Mouse (Mus musculus) natural killer cell, adult 2 months (primary cell): Measurements from ENCODE around the gene Vav2.
A peak's percentile ranks its signal among the peaks of the same experiment; 100 is the strongest.

Source experiments
- DNase-seq, 2 experiments: peaks; one replicate each; pipeline ENCODE4 v3.0.0; 2022; ENCODE audit warnings: low spot score in 2 of 2

The Vav2 gene

GRCm38 (mm10) chr2:27426855-27427457 lies at the start of gene Vav2:
Gene Vav2 (minus strand): TSS chr2:27427033.
- DNase-seq, result peak; percentile 88 to 93

DNA sequence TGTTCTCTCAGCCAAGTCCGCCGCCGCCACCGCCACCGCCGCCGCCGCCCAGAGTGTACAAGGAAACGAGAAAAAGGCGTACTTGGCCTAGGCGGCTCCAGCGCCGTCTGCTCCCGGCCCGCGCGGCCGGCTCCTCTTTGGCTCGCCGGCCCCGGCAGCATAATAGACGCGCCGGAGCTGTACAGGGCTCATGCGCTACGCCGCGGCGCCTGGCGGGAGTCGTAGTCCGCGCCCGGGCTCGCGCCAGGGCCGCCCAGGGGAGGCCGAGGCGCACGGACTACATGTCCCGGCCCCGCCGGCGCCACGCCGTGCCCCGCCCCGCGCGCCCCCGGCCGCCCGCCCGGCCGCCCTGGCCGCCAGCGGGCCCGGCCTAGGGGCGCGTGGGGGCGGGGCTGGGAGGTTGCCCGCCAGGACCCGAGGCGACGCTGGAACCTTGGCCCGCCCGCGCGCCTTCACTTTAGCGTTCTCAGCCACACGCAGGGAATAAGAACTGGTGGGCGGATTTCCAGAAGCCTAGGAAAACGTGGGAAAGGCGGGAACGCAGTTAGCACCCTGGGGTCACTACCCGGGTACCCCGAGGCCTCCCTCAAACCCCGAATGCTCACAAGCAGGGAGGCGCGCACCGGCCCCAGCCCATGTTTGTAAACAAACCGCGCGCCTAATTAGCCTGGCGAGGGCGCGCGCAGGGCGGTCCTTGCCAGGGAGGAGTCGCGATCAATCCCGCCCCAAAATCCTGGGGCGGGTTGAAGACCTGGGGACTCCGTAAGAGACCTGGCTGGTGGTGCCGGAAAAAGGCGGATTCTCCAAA lies 48.9 kb upstream of the Vav2 start:
- DNase-seq, result peak; percentile 75 to 84

GRCm38 (mm10) chr2:27474621-27475484 lies 48.0 kb upstream of the Vav2 start:
- no peak for DNase-seq

DNA sequence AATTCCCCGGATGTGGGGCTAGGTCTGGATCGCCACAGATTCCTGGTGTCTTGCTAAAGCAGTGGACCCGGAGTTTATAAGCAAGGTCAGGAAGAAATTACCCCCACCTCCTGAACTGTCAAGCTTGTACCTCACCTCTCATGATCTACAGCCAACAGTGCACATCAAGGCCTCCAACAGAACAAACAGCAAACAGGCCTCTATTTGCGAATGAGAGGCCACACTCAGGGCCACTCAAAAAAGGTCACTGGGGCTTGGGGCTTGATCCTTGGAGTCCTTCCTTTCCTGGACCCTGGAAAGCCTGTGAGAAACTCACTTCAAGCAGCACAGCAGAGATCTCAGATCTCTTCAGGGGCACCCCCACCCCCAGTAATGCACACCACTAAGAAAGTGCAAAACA lies 47.1 kb upstream of the Vav2 start:
- DNase-seq, result no peak

DNA sequence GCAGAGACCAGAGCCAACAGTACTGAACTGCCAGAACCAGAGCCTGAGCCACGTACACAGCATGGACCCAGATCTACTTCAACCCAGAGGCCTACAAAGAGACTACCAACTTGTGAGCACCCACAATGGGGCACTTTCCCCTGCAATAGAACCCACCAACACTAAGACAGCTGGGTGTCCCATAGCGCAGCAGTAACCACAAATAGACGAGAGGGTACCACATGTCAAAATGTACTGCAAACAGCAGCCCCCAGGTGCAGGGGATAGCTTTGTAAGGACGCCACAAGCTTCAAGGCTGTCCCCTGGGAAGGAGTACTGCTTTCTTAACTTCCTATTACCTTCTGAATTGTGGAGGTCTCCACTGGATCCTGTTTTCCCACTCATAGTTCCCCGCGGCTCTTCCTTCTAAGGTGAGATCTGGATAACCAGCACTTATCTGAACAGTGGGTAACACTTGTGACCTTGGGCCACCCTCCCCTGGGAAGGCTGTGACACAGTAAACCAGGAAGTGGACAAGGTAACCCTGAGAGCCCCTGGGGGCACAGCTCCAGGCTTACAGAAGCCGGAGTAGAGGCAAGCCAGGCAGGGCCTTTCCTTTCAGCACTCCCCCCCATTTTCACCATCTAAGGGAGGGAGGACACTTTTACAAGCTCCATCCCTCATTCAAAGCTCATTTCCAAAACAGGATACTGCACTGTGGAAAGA lies 46.4 kb upstream of the Vav2 start:
- DNase-seq, result no peak

DNA sequence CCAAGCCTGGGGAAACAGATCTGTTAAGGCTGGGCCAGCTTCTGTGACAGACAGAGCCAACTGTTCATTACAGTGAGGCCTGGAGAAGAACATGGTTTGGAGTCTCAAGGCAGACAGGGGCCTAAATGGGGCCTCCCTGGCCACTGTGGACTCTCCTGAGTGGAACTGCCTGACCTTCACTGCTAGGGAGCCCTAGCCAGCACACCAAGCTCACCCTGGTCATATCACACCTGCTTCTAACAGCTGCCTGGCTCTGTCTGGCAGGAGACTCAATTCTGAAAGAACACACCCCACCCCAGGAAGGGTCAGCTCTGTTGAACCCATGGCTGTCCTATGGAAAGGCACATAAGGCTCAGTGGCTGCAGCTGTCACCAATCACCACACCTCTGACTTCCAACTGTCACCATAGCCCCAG lies 44.3 kb upstream of the Vav2 start:
- DNase-seq, result no peak

DNA sequence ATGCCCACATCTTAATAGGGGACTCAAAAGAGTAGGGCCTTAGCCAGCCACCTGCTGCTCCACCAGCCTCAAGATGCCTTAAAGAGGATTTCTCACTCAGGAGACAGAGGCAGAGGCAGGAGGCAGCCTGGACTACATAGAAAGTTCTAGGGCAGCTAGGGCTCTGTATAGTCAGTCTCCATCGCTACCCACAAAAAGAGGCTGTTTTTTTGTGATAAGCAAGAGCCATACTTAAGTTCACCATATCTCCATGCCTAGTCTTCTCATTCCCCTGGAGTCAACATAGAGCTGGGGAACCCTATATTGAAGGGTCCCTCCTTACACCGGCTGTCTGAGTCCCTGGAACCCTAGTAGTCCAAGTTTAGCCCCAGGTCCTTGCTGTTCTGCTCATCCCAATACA lies 43.7 kb upstream of the Vav2 start:
- DNase-seq, result no peak

DNA sequence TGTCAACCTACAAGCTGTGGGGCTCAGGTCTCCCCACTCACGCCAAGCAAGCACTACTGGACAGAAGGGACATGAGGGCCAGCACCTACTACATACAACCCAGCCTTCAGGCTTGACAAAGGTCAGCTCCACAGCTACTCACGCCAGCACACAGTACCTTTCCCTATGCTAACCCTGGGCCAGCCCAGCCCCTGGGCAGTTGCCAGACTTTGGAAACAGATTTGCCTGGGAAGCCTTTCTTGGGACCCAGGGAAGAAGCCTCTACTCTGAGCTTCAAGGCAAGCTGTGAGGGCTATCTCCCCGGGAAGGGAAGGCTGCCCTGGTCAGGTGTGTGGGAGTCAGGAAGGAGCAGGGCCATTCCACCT lies 43.1 kb upstream of the Vav2 start:
- DNase-seq, result no peak

GRCm38 (mm10) chr2:27469292-27469990 lies 42.6 kb upstream of the Vav2 start:
- peak in 1 of 2 experiments; percentile 24 for DNase-seq

- no peak for DNase-seq
Observed at GRCm38 (mm10) chr2:27462901-27463300, 36.1 kb upstream of the Vav2 start.

DNA sequence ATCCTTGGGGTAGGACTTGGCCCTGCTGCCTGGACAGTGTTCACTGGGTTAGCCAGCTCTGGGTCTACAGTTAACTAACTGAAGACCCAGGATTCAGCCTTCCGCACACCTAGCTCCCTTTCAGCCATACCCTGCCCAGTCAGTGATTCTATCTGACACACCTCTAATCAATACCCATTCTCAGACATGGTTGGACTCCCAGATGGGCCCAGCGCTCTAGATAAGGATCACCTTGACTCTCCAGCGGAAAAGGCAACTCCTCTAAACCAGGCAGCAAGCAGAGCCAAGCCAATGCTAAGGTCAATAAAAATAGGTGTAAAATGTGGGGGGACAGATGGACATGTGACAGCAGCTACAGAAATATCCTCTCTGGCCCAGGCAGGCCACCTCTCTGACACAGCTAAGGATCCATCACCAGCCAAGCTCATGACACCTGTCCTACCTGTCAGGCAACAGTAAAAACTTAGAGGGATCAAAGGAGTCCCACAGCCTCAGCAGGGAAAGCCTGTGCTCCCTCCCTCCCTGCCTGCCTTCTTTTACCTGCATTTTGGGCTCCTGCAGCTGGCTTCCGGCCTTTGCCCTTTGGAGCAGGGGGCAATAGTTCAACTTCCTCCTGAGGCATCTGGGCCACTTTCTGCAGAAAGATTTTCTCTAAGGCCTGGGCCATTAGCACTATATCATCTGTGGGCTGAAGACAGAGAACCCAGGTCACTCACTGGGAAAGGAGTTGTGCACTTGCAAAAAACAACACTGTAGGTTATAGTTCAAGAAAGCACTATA lies 35.2 kb upstream of the Vav2 start:
- no peak for DNase-seq

GRCm38 (mm10) chr2:27460651-27461050 lies 33.8 kb upstream of the Vav2 start:
- DNase-seq, result no peak

GRCm38 (mm10) chr2:27460163-27460562 lies 33.3 kb upstream of the Vav2 start:
- DNase-seq, result no peak

DNA sequence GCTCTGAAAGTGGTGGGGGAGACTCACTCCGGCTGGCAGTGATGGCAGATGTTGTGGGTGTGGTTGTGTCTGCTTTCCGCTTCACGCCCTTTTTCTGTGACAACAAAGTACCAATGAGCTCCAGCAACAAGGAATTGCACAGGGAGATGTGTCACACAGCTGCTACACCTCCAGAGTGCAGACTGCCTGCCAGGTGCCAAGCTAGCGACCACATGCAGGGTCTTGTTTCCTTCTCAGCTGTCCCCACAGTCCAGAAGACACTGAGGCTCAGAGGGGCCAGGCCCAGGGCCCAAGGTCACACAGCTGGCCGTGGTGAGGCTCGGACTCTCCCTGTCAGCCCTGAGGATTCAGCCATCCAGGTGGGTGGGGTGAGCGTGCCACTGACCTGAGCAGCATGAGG lies 32.9 kb upstream of the Vav2 start:
- no peak for DNase-seq

DNA sequence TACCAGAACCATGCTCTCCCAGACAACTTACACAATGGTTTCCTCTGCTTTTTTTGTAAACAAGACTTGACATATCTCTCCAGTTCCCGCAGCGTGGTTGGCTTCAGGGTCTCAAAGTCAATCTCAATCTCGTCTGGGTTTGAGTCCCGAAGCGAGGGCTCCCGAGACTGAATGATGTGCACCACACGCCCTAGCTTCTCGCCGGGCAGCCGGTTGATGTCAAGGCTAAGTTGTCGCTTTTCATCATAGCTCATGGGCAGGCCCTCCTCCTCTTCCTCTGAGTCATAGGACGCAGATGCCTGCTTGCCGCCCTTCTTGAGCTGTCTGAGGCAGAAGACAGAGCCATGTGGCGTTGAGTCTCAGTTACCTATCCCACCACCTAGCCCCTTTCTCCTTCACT lies 23.4 kb upstream of the Vav2 start:
- no peak for DNase-seq

- DNase-seq, result no peak
Observed at GRCm38 (mm10) chr2:27447782-27448181, 20.9 kb upstream of the Vav2 start.

- DNase-seq, result no peak
Observed at GRCm38 (mm10) chr2:27446812-27447211, 20.0 kb upstream of the Vav2 start.

DNA sequence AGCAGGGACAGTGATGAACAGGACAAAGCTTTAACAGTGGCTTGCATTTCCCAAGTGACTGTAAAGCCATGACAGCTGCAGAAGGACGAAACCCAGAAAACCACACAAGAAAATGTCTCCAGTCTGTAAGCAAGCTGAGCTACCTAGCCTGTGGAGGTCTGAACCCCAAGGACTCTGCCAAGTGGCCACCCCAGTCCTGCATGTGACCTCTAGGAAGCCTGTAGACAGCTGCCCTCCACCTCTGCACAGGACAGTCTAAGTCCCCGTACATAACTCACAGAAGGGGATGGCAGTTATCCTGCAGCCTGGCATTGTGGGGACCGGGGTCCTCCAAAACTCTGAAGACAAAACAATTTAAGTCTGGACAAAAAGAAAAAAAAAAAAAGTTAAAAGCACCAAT lies 19.1 kb upstream of the Vav2 start:
- DNase-seq, result no peak

DNA sequence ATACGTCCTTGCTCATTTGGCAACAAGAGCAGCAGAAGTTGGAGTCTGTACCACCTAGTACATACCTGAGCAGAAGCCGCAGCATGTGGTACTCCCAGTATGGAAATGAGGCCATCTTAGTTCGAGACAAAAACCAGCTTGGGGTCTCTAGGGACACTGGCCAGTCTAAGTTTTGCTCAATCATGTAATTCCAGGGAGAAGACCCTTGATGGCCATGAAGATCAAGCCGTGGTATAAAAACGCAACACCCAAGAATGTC lies 16.5 kb upstream of the Vav2 start:
- no peak for DNase-seq

DNA sequence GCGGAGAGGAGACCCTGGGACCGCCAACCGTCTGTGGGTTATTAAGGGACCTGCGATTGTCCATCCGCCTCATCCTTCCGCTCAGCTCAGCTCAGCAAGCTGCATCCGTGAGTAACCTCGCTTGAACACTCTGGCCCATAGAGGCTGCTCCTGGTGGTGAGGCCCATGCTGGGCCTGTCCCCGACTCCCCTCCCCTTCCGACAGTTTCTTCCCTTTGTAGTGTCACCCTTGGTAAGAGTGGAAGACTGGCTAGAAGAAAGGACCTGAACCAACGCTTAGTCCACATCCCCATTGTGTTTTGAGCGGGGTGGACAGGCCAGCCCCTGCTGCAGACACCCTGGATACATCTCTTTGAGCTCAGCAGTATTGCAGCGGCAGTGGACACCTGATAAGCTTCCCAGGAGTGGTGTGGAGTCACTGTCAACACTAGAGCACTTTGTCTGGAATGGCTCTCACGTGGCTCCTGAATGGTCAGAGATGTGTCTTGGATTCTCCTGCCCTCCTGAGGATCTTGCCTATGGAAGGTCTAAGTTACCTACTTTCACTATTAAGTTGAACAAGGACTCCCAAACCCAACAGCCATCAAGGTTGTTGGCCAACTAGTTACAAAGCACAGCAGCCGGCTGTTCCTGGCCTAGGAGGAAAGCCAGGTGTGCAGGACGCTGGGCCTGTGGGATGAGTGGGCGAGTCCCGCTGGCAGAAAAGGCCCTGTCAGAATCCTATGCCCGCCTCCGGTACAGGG lies 16.0 kb upstream of the Vav2 start:
- no peak for DNase-seq
